Mouse (Mus musculus): ENCODE measurements around the gene Mfap1a.

DNA sequence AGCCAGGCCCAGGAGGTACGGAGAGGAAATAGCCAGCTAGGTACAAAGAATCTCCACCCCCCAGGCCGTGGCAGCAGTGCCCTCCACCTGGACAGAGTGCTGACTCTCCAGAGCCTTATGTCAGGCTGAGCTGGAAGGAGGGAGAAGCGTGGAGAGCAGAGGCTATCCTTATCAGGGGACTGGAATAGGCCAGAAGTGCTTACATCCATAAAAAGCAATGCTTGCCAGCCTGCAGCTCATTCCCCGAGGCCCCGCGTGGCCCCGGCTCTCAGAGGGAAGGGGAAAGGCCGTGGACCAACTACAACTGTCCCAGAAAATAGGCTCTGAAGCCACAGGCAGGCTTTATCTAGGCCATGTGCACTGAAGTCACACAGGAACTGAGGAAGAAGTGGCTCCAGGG lies 44.8 kb upstream of the Mfap1a start:
- no peak for TF ChIP-seq CTCF (IDR thresholded peaks at IDR 0.05; ENCODE audit: low read depth, low read length)
- TF ChIP-seq TAL1 (conservative IDR thresholded peaks at IDR 0.05; ENCODE audit: low read depth, low read length): no peak
- TF ChIP-seq GATA1 (IDR thresholded peaks at IDR 0.05; ENCODE audit: borderline replicate concordance, low read length): no peak
- no peak for TF ChIP-seq GATA2 (IDR thresholded peaks at IDR 0.05; ENCODE audit: borderline replicate concordance, low read depth, low read length)
- no peak for TF ChIP-seq POLR2AphosphoS5 (IDR thresholded peaks at IDR 0.05; ENCODE audit: insufficient replicate concordance, low read depth, low read length)
